Mouse (Mus musculus): ENCODE results near the gene Tagln2.

- no peak for TF ChIP-seq POLR2A (IDR thresholded peaks at IDR 0.05; ENCODE audit: insufficient read length, low read depth)
- no peak for TF ChIP-seq CEBPB (IDR thresholded peaks at IDR 0.05; ENCODE audit: insufficient read depth, poor library complexity, severe bottlenecking)
These were observed 7.9 kb downstream of the Tagln2 start for GRCm38 (mm10) chr1:172507701-172508100.
